Mouse (Mus musculus): ENCODE measurements around the gene Ccdc66.

Ccdc66 gene

DNA sequence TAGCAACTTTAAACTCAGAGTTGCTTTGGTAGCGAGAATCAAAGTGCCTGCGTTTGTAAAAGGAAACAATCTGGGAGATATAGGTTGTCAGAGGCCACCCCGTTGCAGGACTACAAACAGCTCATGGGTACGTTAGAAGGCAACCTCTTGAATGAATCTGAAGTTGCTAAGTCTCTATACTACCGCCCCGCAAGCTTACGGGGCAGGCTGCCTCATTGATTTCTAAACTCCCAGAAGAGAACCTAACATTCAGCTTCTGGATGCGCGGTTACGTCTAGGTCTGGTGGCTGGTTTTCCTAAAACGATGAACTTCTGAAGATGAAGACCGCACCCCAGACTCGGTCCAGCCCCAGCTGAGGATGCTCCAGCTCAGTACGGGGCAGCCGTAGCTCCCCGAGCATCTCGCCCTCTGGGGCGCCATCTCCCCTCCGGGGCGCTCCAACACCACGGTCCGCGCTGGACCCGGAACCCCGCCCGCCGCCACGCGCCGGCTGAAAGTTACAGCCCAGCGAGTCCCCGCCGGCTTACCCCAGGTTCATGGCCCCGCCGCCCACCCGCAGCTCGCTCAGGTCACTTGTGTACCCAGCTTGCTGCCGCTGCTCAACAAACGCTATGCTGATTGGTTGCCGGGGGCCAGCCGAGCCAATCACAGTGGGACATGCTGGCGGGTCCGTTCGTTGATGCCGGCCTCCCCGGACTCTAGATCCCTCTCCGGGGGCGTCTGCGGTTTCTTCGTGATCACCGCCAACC is at the start of gene Ccdc66:
Gene Ccdc66 (minus strand): TSS at position 567 of the 750 bp plus-strand sequence.
- peak; percentile 96 for ATAC-seq (ENCODE audit: insufficient number of reproducible peaks, low FRiP score, low TSS enrichment)

DNA sequence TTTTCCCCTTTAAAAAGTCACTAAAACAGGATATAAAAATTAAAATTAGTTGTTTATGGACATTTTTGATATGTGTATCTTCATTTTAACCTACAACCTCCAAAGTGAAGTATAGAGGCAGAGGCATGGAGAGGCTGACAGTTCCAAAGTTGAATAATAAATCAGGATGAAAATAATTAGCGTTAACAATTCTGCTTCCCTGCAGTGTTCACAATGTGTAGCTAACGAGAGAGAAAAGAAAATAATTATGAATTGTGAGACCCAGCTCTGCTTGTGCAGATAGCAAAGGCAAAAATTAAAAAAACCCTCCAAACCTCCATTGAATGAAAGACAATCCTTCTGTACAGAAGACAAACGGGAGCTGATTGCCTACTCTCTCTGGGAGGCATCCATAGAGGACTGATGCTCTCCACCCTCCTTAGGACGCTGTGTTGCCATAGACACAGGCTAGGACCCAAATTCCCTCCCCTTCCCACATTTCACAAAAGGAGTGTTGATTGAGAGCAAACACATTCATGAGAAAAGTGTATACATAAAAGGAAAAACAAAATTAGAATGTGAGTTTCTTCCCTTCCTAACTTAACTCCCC is 35.7 kb upstream of the Ccdc66 start:
- no peak for ATAC-seq (ENCODE audit: insufficient number of reproducible peaks, low FRiP score, low TSS enrichment)

DNA sequence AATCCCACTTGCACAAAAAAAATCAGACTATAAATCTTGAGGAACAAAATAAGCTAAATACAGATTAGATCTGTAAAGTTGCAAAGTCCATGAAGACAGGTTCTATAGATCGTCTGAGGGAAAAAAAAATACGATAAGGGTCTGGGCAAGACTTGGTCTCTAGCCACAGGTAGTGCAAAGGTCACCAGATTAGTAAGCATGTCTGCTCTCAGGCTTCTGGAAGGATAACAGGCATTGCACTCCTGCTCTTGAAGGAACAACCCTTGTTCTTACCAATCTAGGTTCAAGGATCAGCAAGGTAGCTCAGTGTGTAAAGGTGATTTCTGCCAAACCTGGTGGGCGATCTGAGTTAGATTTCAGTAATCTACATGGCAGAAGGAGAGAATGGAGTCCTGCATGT is 28.2 kb upstream of the Ccdc66 start:
- no peak for ATAC-seq (ENCODE audit: insufficient number of reproducible peaks, low FRiP score, low TSS enrichment)

DNA sequence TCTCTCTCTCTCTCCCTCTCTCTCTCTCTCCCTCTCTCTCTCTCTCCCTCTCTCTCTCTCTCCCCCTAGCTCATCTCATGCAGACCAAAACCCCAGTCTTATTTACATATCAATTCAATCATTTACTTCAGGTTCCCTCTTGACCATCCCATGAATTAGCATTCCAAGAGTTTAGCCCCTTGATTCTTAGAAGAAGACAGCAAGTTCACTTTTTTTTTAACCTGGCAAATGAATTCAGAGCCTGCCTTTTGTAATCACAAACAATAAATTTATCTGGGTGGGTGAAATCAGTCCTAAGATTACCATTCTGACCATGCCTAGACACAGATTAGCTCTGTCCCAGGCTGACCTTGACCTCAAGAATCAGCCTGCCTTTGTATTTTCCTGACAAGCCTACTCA is 16.3 kb upstream of the Ccdc66 start:
- no peak for ATAC-seq (ENCODE audit: insufficient number of reproducible peaks, low FRiP score, low TSS enrichment)

DNA sequence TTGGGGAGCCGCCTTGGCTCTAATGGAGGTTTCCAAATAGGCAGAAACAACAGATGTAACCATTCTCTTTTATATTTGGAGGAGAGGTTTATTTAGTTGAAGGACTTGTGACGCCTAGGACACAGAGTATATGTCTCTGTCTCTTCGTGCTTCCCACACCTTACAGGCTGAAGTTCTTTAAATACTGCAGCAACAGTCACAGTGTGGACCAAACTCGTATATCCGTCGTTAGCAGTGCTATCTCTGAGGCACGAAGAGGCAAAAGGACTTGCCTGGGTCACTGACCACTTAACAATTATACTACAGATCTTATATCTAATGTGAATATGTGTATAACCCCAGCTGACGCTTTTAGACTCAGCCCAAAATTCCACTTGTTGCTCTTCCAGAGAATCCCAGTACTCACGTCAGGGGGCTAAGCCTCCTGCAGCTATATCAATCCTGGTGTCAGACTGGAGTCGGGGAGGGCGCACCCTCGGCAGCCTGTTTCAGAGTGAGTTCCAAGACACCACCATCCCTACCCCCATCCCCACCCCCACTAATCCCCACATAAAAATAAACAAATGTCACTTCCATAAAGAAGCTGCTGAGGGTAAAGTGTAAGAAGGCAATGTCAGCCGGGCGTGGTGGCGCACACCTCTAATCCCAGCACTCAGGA is 513 bp upstream of the Ccdc66 start:
- ATAC-seq (ENCODE audit: insufficient number of reproducible peaks, low FRiP score, low TSS enrichment), result peak; percentile 62; the same call in 1 of the 2 replicates

DNA sequence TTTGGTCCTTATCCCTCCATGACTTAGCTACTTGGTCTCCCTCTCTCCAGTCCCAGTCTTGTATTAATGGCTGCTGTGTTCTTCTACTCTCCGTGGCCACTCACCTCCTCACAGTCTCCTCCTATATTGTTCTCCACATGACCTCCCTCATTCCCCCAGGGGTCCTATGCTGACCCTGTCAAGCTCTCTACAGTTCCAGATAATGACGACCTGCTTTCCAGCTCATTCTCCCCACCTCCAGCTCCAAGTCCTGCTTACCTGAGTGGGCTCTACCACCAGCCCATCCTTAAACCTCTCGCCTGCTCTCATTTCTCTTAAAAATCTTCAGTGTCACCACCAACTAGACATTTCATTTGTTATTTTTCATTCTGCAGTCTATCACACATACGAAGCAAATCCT is 7.2 kb downstream of the Ccdc66 start:
- no peak for ATAC-seq (ENCODE audit: insufficient number of reproducible peaks, low FRiP score, low TSS enrichment)

DNA sequence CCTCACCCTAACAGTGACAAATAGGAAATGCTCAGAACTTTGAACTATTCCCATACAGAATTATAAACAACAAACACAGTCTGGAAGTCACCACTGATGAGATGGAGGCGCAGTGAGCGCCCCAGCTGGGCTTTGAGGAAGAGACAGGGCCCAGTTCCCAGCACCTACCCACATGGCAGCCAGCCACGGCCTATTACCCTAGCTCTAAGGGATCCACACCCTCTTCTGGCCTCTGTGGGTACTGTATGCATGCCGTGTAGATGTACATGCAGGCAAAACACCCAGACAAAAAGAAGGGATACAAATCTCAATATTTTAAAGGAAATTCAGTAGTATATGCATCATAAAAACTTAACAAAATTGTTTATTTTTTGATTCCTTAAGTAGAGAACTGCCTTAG is 14.7 kb downstream of the Ccdc66 start:
- no peak for ATAC-seq (ENCODE audit: insufficient number of reproducible peaks, low FRiP score, low TSS enrichment)

DNA sequence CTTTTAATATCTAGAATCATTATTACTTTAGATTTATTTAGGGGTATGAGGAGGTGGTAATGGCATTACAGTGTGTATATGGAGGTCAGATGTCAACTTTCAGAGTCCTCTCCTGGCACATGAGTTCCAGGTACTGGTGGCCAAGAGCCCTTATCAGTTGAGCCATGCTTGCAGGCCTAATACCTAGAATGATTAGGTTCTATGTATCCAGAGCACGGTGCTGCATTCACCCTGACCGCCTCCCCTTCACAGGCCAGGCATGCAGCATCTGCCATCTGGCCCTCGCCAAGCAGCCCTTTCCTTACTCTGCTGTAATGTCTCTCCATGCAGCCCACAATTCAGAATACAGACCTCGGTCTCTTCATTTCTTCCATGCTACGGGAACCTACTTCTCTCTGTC is 16.9 kb downstream of the Ccdc66 start:
- ATAC-seq (ENCODE audit: insufficient number of reproducible peaks, low FRiP score, low TSS enrichment), result no peak

DNA sequence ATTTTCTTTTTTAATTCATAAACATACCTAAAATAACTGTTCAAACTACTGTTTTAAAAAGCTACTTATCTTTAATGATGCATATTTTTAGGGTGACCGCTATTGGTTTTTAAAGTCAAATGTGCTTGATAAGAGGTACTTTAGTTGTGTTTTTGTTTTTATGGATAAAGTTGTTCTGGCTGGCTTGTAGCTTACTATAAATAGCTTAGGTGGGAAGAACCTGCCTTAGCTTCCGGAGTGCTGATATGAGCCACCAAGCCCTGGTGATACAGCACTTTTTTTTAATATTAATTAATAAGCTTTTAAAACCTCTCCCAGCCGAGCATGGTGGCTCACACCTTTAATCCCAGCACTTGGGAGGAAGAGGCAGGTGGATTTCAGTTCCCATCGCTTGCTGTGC is 61.3 kb downstream of the Ccdc66 start:
- no peak for ATAC-seq (ENCODE audit: insufficient number of reproducible peaks, low FRiP score, low TSS enrichment)

DNA sequence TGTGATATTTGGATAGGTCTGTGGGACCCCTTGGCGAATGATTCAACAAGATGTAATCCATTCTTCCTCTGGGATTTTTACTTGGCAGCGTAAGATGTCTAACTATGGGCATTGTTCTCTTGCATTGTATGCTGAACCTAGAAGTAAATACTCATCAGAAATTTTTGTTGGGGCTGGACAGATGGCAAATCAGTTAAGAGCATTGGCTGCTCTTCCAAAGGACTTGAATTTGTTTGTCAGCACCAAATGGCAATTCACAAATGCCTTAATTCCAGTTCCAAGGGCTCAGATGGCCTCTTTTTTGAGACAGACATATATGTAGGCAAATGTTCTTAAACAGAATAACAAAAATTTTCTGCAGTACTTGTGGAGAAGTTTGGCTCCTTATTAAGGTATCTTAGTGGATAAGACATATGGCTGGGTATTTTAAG is 63.4 kb downstream of the Ccdc66 start:
- no peak; the same call in 1 of the 2 replicates for ATAC-seq (ENCODE audit: insufficient number of reproducible peaks, low FRiP score, low TSS enrichment)

DNA sequence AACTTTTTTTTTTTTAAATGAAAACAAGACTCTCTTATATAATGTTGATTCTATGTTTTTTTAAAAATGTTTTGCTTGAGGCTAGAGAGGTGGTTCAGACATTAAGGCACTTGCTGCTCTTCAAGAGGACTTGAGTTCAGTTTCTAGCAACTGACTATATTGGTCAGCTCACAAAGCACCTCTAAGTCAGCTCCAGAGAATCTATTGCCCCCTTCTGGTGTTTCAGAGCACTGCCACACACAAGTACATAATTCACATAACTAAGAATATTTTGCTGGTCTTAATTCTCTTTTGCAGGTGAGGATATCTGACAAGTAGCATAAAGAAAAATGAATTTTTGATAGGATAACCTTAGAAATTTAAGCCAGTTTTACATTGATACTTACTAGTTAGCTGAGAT is 67.3 kb downstream of the Ccdc66 start:
- no peak for ATAC-seq (ENCODE audit: insufficient number of reproducible peaks, low FRiP score, low TSS enrichment)

DNA sequence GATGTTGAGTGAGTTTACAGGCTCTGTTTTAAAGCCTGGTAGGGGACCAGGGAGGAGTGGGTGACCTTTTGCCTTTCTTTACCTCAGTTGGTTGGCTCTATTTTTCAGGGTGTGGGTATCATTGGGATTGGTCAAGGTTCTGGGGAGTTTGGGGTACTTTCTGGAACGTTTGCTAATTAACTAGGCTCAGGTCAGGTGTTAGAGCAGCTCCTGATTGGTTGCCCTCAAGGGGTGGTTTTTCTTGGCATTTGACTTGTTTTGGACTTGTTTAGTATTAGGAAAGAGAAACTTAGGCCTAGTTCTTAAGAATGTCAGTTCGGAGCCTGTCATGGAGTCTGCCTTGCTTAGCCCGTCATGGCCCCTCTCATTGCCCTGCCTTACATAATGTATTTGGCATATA is 71.4 kb downstream of the Ccdc66 start:
- no peak for ATAC-seq (ENCODE audit: insufficient number of reproducible peaks, low FRiP score, low TSS enrichment)

DNA sequence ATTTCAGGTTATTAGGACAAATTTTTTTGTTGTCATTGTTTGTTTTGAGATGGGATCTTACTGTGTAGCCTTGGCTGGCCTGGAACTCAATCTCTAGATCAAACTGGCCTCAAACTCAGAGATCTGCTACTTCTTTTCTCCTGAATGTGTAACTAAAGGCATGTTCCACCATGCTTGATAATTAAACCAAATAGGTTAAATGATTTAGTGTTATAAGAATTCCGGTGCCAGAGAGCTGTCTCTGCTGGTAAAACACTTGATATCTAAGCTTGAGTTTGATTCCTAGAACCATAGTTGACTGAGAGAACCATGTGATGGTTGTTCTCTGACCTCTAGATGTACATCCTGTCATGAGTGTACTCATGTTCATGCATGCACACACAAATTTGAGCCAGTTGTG is 72.1 kb downstream of the Ccdc66 start:
- no peak for ATAC-seq (ENCODE audit: insufficient number of reproducible peaks, low FRiP score, low TSS enrichment)

DNA sequence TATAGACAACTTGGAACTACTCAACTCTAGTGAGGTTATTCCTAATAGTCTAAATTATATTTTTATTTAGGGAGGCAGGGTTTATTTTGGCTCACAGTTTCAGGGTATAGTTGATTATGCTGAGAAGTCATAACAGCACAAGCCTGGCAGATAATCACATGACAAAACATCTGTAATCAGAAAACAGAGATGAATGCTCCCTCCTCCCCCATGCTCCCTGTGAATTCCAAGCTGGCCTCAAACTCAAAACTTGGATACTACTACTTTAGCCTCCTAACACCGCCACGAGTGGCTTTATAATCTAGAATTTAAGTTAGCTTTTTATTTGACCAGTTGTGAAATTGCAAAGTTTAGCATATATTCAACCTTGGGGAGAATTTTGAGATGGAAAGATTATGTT is 76.2 kb downstream of the Ccdc66 start:
- ATAC-seq (ENCODE audit: insufficient number of reproducible peaks, low FRiP score, low TSS enrichment), result no peak
